In the genomic region with DNA sequence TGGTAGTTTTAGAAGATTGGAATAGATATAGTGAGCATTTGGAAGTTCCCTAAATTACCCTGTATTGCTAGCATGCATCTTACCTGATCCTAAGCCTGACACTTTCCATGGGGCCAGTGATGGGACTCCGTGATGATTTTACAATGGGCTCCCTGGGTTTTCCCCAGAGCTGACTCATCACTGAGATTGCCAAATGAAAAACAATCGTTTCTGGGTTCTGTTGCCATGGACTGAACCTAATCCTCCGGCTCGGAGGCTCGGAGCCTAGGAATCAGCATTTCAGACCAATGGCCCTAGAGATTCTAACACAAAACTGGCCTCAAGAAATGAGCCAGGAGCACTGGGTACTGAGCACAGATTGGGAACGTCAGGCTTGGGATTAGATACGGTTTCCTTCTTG, we compare ENCODE assay signal across 18 mouse cellular contexts.
"Had no signal": no experiment of that assay in that cellular context is flagged by ENCODE, and none has a peak within 500 bp of the region (broad histone marks: within the 10 kb centered on the region; RNA-seq: fewer than 3 reads in every experiment).

No protein-coding gene starts in this region.

- H3K4me1 ChIP-seq: megakaryocyte, embryonic 14.5 days; midbrain, embryonic 10.5 days; midbrain, embryonic 13.5 days; neural tube, embryonic 13.5 days; stomach, embryonic 15.5 days had no signal

- H3K36me3 ChIP-seq: limb, embryonic 12.5 days; limb, embryonic 15.5 days; midbrain, embryonic 10.5 days; midbrain, embryonic 13.5 days; neural tube, embryonic 13.5 days; stomach, embryonic 15.5 days had no signal

- H3K9ac ChIP-seq: limb, embryonic 12.5 days; limb, embryonic 15.5 days; liver, embryonic 14.5 days; liver, postnatal 0 days; lung, embryonic 14.5 days; midbrain, embryonic 13.5 days; neural tube, embryonic 13.5 days; stomach, embryonic 15.5 days had no signal

- H3K27ac ChIP-seq: kidney, postnatal 0 days; limb, embryonic 12.5 days; limb, embryonic 15.5 days; liver, embryonic 14.5 days; macrophage; midbrain, embryonic 10.5 days; midbrain, embryonic 13.5 days; neural tube, embryonic 13.5 days; stomach, embryonic 15.5 days had no signal

- H3K4me3 ChIP-seq: limb, embryonic 12.5 days; limb, embryonic 15.5 days; megakaryocyte, embryonic 14.5 days; midbrain, embryonic 10.5 days; midbrain, embryonic 13.5 days; myocyte; neural tube, embryonic 13.5 days; stomach, embryonic 15.5 days had no signal

- DNase-seq: kidney, postnatal 25 days; liver, postnatal 0 days; lung, embryonic 14.5 days; retina, postnatal 1 day; right cerebral cortex, postnatal 25 days; spleen, adult 18-20 months; thymus, postnatal 25 days had no signal

- H3K27me3 ChIP-seq: limb, embryonic 12.5 days; limb, embryonic 15.5 days; midbrain, embryonic 13.5 days; neural tube, embryonic 13.5 days; stomach, embryonic 15.5 days had no signal
